18 mouse cellular contexts compared by ENCODE assay signal in genomic region chr5:97306902-97307301, GRCm38 (mm10).
"Had no signal": no experiment of that assay in that cellular context is flagged by ENCODE, and none has a peak within 500 bp of the region (broad histone marks: within the 10 kb centered on the region; RNA-seq: fewer than 3 reads in every experiment).

No protein-coding gene starts in this region.

- H3K4me2 ChIP-seq: lung, embryonic 15.5 days; midbrain, embryonic 11.5 days; midbrain, embryonic 13.5 days; midbrain, embryonic 15.5 days; neural tube, embryonic 12.5 days; stomach, embryonic 15.5 days had no signal

- H3K4me1 ChIP-seq: lung, embryonic 15.5 days; megakaryocyte, embryonic 14.5 days; midbrain, embryonic 13.5 days; midbrain, embryonic 15.5 days; neural tube, embryonic 12.5 days; stomach, embryonic 15.5 days had no signal

- H3K9ac ChIP-seq: liver, postnatal 0 days; lung, embryonic 15.5 days; midbrain, embryonic 13.5 days; midbrain, embryonic 15.5 days; neural tube, embryonic 12.5 days; stomach, embryonic 15.5 days had no signal

- H3K36me3 ChIP-seq: lung, embryonic 15.5 days; midbrain, embryonic 13.5 days; midbrain, embryonic 15.5 days; neural tube, embryonic 12.5 days; stomach, embryonic 15.5 days had no signal

- H3K27ac ChIP-seq: lung, embryonic 15.5 days; macrophage; midbrain, embryonic 13.5 days; midbrain, embryonic 15.5 days; neural tube, embryonic 12.5 days; stomach, embryonic 15.5 days; stomach, postnatal 0 days had no signal

- DNase-seq: liver, postnatal 0 days; lung, adult 2 months; lung, postnatal 14 days; lung, postnatal 36 days; right cerebral cortex, postnatal 14 days; thymus, adult 2 months; thymus, postnatal 25 days; thymus, postnatal 4 days had no signal

- H3K9me3 ChIP-seq: lung, embryonic 15.5 days; megakaryocyte, embryonic 14.5 days; midbrain, embryonic 13.5 days; midbrain, embryonic 15.5 days; neural tube, embryonic 12.5 days; stomach, embryonic 15.5 days had no signal

- ATAC-seq: liver, postnatal 0 days; lung, postnatal 0 days; midbrain, embryonic 13.5 days; midbrain, embryonic 15.5 days had no signal

- H3K4me3 ChIP-seq: lung, embryonic 15.5 days; megakaryocyte, embryonic 14.5 days; midbrain, embryonic 13.5 days; midbrain, embryonic 15.5 days; neural tube, embryonic 12.5 days; stomach, embryonic 15.5 days had no signal

- H3K27me3 ChIP-seq: lung, embryonic 15.5 days; megakaryocyte, embryonic 14.5 days; midbrain, embryonic 13.5 days; midbrain, embryonic 15.5 days; neural tube, embryonic 12.5 days; stomach, embryonic 15.5 days had no signal
